Mouse (Mus musculus) lung, adult 2 months (tissue): Measurements from ENCODE around the gene Trp73.

Source experiments
- CTCF ChIP-seq: fragments of 200-500 bp; IDR thresholded peaks from 2 replicates; pipeline ENCODE4 v1.5.1; 2011; ENCODE audit warnings: mild to moderate bottlenecking, low read length, control low read depth; ENCODE audit not compliant: insufficient read depth
- POLR2A ChIP-seq: fragments of 200-500 bp; IDR thresholded peaks from 2 replicates; pipeline ENCODE4 v1.6.1; 2011; ENCODE audit warnings: low read depth, mild to moderate bottlenecking, control low read depth, low read length, borderline replicate concordance; ENCODE audit errors: extremely low read depth

DNA sequence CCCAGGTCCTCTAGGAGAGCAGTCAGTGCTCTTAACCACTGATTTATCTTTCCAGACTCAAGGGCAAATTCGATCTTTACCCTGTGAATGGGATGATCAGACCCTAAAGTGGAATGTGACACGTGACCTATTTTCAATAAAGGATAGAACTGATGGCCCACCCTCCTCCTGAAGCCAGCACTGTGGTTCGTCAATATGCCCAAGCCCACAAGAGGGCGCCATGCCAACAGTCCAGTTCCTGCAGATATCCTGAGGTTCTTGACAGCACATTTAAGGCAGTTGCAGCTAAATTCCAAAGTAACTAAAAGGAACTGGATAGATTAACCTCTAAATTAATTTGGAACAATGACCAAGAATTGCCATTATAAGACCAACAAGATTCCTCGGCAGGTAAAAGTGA lies 27.0 kb upstream of the Trp73 start:
- TF ChIP-seq CTCF (peak; percentile 93), POLR2A (no peak)
